Mouse (Mus musculus): ENCODE measurements around the gene Olfr1339. TPM values are rescaled to one million over a fixed set of nuclear protein-coding genes. Genes with fewer than 3 reads are reported as not detected.

Olfr1339 gene
- polyA plus RNA-seq, 1 experiment = not detected

DNA sequence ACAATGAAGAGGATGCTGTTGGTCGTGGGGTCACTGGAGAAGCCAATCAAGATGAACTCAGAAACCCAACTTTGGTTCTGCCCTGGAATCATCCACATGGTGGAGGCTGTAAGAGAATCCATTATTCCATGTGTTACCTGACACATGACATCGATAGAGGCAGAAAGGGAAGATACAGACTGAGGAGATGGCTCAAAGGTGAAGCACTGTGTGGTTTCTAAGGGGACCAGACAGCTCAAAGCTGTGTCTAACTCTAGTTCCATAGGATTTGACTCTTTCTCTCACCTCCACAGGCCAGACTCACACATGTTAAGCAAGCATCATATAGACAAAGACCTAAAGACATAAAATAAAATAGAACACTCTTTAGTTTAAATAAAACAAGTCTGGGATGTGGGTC, 50.5 kb downstream of the Olfr1339 start, which contains the start of gene Olfr1337:
Gene Olfr1337, minus strand, starts transcription at position 101 of the 400 bp plus-strand sequence.
- no peak for DNase-seq
- H3K4me1 ChIP-seq (replicated peaks; ENCODE audit: control insufficient read depth, insufficient read depth, low read length) = no peaks in the 10 kb centered on the region
- no peaks in the 10 kb centered on the region for H3K27me3 ChIP-seq (ENCODE audit: control insufficient read depth, insufficient read depth, low read length)
- no peak within 1 kb of the TSS for H3K4me3 ChIP-seq (ENCODE audit: control insufficient read depth, insufficient read depth, low read length)
- 78% methylated on average over 2 of the region's 2 CpGs for WGBS
- H3K36me3 ChIP-seq (ENCODE audit: control insufficient read depth, insufficient read depth, low read length) = no peaks in the 10 kb centered on the region
- H3K27ac ChIP-seq (ENCODE audit: control insufficient read depth, insufficient read depth, low read length) = no peak within 1 kb of the TSS
- TF ChIP-seq POLR2A (IDR thresholded peaks at IDR 0.05; ENCODE audit: control insufficient read depth, extremely low read depth, insufficient read depth, low read length, poor library complexity) (no peak), CTCF (IDR thresholded peaks at IDR 0.05; ENCODE audit: borderline replicate concordance, control insufficient read depth, extremely low read depth, insufficient read depth, low read length, poor library complexity) (no peak)

Other genes starting within 250 kb of the Olfr1339 start
- gene Tie1, start 242.1 kb upstream of the Olfr1339 start, polyA plus RNA-seq (2012; rRNA removed) = 9.4 and 11.7 TPM in 2 replicates
- 1.6 and 2.1 TPM in 2 replicates for gene 2610528J11Rik, start 205.2 kb upstream of the Olfr1339 start, polyA plus RNA-seq (2012; rRNA removed)
- gene Tmem125, start 188.1 kb upstream of the Olfr1339 start, polyA plus RNA-seq (2012; rRNA removed) = 1.7 and 2.1 TPM in 2 replicates
- 0.05 TPM in 2 replicates for gene Cfap57, start 111.4 kb upstream of the Olfr1339 start, polyA plus RNA-seq (2012; rRNA removed)
- 29.7 and 32.1 TPM in 2 replicates for gene Ebna1bp2, start 111.4 kb upstream of the Olfr1339 start, polyA plus RNA-seq (2012; rRNA removed)
- gene Olfr62, start 73.2 kb upstream of the Olfr1339 start, polyA plus RNA-seq (2012; rRNA removed) = not detected in 2 replicates
- 0.13 TPM in 1 of 2 replicates, not detected in the other for gene Olfr1342, start 39.4 kb upstream of the Olfr1339 start, polyA plus RNA-seq (2012; rRNA removed)
- gene Olfr1341, start 28.7 kb upstream of the Olfr1339 start, polyA plus RNA-seq (2012; rRNA removed) = 0.15 TPM in 1 of 2 replicates, not detected in the other
- not detected in 2 replicates for gene Olfr1340, start 12.0 kb upstream of the Olfr1339 start, polyA plus RNA-seq (2012; rRNA removed)
- gene Olfr1338, start 26.6 kb downstream of the Olfr1339 start, polyA plus RNA-seq (2012; rRNA removed) = not detected in 2 replicates
- 0.11 TPM in 1 of 2 replicates, not detected in the other for gene Olfr1337, start 50.4 kb downstream of the Olfr1339 start, polyA plus RNA-seq (2012; rRNA removed)
- gene Olfr1335, start 77.8 kb downstream of the Olfr1339 start, polyA plus RNA-seq (2012; rRNA removed) = not detected in 2 replicates
- not detected in 2 replicates for gene Olfr1333, start 104.1 kb downstream of the Olfr1339 start, polyA plus RNA-seq (2012; rRNA removed)
- not detected in 2 replicates for gene Olfr1331, start 132.5 kb downstream of the Olfr1339 start, polyA plus RNA-seq (2012; rRNA removed)
- not detected in 2 replicates for gene Olfr1330, start 156.4 kb downstream of the Olfr1339 start, polyA plus RNA-seq (2012; rRNA removed)
- not detected in 2 replicates for gene Olfr1329, start 185.3 kb downstream of the Olfr1339 start, polyA plus RNA-seq (2012; rRNA removed)
- gene Olfr1328, start 206.4 kb downstream of the Olfr1339 start, polyA plus RNA-seq (2012; rRNA removed) = not detected in 2 replicates
- 0.10 and 0.18 TPM in 2 replicates for gene Lao1, start 229.4 kb downstream of the Olfr1339 start, polyA plus RNA-seq (2012; rRNA removed)